Mouse (Mus musculus): ENCODE data around the gene Gm43518. TPM values are rescaled to one million over a fixed set of nuclear protein-coding genes. Genes with fewer than 3 reads are reported as not detected.

Gene Gm43518
- total RNA-seq, 2 experiments from 2014 or later: not detected

DNA sequence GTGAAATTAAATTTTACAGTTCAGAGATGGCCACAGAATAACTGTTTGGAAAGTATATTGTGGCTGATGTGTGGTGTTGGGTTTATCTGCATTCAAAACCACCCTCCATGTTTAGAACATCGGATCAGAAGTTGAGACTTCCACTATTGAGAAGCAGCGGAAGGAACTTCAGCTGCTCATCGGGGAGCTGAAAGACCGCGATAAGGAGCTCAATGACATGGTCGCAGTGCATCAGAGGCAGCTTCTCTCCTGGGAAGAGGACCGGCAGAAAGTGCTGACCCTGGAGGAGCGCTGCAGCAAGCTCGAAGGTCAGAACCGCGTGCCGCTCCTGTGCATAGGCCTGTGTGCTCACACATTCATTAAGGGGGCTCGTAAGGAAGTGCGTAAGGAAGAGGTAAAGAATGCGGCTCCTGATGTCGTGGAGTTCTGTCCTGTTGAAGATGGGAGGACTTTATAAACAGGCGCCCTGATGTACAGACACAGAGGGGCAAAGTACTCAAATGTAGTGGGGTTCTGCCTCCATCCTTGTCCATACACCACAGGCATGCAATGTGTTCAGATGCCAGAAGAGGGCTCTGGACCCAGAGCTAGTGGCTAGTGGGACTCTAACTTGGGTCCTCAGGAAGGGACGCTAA, 6.9 kb downstream of the Gm43518 start:
- DNase-seq: no peak

DNA sequence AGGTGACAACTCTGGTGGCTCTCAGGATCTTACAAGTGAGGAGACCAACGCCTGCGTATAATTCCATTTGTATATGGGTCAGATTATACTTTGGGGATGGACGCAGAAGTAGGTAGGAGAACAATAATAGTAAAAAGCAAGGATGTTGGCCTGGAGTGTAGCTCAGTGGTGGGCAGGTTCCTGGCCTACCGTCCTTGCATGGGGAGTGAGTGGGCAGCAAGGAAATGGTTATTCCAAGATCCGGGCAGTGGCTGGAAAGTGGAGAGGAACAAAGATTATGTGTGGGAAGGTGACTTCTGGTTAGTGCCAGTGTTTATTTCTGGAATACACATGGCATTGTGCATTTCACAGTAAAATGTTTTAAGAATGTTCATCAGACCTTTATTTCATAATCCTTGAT, 8.7 kb downstream of the Gm43518 start:
- no peak for DNase-seq

DNA sequence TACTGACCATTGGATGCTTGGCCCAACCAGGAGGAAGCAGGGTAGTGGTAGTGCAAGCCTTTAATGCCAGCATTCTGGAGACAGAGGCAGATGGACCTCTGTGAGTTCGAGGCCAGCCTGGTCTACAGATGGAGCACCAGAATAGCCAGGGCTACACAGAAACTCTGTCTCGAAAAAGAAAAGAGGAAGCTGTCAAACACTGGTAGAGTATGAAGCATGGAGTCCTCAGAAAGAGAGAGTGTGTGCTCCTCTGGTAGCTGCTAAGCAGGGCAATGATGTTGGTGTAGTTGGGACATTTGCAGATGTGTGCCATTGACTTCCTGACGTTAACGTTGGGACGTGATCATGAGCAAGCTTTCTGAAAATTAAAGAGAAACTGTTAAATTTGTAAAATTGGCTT, 11.3 kb downstream of the Gm43518 start:
- no peak for DNase-seq

DNA sequence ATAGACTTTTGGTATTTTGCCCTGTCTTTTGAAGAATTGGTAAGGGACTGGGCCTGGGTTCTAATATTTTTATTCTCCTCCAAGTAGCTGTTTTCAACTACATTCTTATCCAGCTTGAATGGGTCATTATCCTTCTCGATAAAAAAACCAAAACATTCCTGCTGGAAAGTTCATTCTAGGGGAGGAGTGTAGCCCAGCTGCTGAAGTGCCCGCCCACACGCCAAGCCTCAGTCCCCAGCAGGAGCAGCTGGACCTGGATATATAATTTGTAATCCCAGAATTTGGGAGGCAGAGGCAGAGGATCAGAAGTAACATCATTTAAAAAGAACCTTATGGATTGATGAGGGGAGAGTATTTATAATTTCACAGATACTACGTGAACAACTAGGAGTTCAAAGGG, 19.3 kb downstream of the Gm43518 start:
- DNase-seq: no peak

DNA sequence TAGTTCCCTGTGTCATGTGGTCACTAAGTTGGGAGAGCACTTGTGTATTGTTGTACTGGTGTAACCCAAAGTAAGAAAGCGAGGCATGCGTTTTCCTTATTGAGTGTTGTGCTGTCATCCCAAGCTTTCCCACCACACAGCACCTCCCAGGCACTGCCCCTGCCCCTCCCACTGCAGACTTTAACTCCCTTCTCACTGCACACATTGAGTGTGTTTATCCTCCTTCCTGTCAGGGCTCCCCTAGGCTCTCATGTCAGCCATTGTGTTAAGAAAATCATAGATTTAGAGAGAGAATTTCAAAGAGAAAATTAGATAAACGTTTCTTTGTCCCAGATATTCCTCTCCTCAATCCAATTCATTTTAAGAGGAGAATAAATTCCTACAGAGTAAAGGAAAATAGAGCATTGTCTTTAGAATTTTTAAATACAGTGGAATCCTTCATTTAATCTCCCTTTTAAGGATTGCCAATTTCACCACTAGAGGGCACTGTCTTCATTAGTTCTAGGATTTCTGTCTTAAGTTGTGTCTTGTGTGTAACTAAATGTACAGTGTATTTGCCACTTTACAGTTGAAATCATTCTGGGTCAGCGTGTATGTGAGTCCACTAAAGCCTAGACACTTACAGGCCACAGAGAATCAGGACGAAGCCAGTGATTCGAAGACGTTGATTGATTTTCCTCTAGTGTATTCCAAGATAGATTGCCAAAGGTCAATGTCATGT, 20.0 kb downstream of the Gm43518 start:
- no peak for DNase-seq

DNA sequence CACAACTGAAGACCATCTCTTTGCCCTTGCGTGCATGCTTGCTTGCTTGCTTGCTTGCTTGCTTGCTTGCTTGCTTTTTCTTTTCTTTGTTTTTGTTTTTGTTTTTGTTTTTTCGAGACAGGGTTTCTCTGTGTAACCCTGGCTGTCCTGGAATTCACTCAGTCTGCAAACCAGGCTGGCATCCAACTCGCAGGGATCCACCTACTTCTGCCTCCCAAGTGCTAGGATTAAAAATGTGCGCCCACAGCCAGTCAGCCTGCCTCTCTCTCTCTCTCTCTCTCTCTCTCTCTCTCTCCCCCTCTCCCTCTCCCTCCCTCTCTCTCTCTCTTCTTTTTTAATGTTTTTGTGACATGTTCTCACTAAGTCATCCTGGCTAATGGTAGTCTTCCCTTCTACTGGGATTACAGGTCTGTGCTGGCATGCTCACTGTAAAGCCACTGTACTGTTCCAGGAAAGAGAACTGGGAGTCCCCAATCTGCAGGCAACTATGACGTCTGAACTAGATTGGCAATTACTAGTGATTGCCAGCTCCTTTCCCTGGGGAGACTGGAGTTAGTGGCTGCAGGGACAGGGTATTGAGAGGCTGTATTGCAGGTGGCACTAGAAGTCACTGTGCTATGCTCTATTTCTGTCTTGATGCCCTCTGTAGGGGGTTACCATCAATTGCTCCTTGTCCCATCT, 25.3 kb downstream of the Gm43518 start:
- DNase-seq: no peak

DNA sequence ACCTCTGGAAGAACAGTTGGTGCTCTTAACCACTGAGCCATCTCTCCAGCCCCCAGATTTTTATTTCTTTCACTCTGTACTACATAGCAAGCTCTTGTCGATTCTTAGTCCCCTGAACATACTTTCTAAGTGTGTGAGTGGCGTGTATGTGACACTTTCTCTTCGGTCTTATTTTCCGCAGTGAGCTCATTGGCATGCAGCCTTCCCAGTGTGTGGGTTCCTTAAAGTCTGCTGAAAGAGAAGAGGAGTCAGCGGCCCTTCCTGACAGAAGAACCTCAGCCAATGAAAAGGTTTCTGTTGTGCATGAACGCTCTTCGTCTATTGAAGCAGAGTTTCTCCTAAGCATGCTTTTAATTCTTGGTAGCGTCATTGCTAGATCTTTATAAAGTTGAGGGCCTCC, 30.0 kb downstream of the Gm43518 start:
- DNase-seq: no peak

DNA sequence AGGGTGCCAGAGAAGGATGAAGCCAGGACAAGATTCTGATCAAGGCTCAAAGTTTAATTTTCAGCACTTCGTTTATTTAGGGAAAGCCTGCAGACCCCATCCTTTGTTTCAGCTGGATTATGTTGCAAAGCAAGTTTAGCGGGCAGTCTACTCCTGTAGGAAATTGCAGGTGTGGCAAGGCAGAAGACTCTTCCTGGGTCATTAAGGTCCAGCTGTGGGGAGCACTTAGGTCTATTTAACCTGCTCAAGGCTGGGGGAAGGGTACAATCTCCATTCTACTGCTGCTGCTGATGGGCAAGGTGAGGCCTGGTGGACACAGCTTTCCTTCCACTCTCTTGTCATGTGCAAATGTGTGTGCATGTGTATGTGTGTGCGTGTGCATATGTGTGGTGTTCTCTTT, 31.8 kb downstream of the Gm43518 start:
- DNase-seq: no peak

DNA sequence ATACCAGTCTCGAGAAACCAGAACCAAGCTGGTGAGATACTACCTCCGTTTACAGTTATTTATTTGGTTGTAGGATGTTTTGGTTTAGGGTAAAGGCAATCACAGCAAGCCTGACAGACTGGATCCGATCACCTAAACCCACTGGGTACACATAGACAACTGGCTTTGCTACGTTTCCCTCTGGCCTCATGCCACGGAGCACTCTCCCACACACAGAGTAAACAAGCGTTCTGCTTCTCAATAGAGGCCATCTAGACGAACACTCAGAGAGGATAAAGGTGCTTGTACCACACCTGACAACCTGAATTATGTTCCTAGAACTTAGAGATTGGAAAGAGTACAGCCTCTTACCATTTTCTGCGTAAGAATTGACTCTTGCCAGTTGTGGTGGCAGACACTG, 32.9 kb downstream of the Gm43518 start:
- DNase-seq: no peak

DNA sequence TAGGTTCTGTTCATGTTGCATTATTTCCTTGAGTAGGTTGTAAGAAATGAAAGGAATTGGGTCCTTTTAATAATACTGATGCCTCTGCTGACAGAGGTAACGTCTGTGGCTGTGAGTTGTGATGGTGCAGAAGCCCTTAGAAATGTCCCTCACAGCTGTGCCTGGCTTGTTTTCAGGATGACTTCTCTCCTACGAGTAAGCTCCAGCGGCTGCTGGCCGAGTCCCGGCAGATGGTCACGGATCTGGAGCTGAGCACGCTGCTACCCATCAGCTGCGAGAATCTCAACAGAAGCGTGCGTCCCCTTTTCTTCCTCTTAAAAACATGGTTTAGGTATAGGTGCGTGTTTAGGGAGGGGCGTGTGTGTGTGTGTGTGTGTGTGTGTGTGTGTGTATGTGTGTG, 33.8 kb downstream of the Gm43518 start:
- no peak for DNase-seq

DNA sequence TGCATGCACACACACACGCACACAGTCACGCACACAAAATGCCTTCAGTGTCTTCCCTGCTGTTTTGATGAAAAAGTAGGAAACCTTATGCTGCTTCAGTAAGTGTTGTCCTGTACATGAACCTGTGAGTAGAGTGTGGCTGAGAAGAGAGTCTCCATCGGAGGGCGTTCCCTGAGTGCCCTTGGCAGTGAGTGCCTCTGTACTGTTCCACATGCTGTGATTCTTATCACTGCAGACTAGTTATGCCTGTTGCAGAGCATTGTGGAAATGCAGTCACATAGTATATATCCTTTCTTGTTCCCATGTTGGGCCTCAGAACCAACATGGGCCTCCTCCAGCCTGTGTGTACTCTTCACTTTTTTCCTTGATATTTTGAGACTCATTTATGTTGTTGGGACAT, 37.0 kb downstream of the Gm43518 start:
- no peak for DNase-seq

DNA sequence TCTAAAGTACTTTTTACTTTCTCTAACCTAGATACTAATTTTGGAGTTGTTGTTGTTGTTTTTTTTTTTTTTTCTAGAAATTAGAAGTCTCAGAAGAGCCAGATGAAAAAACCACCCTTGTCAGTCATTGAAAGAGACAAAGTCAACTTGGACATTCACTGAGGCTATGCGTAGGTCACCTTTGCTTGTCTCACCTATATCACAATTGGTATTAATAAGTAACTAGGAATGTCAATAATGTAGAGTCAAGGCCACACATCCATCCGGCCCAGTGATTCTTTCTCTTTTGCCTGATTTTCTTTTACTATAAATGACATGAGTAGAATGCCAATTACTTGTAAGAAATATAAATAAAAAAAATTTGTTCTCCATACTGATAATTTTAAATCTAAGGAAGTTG, 39.5 kb downstream of the Gm43518 start:
- DNase-seq: no peak

DNA sequence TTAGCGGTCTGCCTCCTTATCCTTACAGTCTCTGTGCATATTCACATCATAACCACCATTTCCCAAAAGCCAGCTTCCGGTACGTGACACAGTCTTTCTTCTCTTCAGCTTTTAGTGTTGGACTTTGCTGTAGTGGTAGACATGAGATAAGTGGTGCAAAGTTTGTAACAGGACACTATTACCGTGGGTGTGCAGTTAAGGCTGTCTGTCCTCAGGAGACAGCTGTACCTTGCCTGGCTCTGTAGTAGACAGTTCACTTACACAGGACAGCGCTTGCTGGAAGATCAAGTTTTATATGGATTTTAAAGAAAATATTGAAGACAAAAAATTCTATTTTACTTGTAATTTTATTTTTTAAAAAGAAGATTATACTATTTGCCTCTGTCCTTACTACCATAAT, 41.2 kb downstream of the Gm43518 start:
- DNase-seq: no peak

DNA sequence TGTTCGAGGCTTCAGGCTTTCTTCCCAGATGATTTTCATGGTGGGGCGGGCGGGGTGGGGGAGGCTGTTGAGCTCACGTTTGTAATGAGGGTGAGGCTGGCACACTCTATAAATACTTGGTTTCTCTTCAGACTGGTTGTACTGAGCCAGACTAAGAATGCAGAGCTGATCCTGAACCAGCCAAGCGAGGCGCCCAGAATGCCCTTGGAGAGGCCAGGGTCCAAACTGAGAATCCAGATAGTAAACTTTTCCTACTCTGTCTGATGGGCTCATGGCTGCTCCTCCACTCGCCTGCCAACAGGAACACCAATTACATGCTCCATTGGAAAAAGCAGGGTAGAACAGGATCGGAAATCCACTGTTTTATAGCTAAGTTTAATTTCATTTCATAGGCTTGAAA, 42.0 kb downstream of the Gm43518 start:
- no peak for DNase-seq

DNA sequence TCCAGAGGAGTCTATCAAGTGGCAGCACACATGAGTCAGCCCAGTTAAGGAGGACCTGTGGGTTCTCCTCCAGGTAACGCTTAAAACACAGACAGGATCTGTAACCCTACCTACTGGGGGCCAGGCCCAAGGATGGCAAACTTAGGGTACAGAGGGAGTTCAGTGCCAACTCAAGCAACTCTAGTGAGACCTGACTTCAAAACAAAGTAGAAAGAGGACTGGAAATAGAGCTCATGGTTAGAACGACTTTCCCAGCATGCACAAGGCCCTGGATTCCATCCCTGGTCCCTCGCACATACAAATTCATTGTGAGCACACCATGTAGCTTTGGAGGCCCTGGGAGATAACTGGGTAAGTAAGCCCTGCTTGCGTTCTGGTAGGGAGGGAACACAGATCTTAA, 43.4 kb downstream of the Gm43518 start:
- DNase-seq: no peak

DNA sequence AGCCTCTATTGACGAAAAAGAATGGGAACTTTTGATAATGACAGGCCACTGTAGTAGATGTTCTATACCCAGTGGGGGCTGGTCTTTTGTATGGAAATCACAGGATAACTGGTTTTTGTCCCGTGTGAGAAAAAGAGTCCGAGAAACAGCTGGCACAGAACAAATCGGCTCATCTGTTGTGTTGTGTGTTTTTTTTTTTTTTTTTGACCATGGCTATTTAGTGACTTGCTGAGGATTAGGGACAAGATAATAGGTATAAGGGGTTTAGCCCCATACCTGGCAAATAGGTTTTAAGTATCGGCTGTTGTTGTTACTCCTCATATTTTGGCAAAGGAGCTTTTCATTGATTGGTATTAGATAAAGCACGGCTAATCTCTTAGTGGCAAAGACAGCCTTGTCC, 45.2 kb downstream of the Gm43518 start:
- DNase-seq: no peak

DNA sequence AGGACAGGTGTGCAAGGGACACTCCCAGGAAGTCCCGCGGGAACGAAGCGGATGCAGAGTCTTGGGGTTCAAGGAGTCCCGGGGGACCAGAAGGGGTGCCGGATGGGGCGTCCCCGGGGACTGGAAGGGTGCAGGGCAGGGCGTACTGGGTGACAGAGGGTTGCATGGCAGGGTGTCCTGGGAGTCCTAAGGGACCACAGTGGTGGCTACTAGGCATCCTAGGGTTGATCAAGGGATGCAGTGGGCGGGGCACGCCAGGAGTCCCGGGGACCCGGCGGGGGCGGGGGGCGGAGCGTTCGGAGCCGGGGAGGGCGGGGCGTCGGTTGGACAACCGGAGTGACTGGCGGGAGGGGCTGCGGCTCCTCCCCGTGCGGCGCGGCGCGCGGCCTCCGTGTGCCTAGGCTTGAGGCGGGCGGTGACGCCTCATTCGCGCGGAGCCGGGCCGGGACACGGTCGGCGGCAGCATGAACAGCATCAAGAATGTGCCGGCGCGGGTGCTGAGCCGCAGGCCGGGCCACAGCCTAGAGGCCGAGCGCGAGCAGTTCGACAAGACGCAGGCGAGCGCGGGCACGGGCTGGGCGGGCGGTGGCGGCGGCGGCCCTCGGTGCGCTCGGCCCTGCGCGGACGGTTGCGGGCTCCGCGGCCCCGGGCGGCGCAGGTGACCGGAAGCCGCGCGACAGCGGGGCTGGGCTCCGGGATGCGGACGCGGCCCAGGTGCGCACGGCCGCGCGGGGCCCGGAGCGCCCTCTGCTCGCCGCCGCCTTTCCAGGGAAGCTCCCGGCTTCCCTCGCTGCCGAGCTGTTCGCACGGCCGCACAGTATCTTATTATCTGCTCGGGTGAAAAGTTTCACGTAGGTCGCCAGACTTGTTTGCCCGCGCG, 46.3 kb downstream of the Gm43518 start, which contains the start of gene Hip1r:
Hip1r (plus strand) TSS at position 330 of the 880 bp plus-strand sequence.
- DNase-seq: peak; percentile 81

DNA sequence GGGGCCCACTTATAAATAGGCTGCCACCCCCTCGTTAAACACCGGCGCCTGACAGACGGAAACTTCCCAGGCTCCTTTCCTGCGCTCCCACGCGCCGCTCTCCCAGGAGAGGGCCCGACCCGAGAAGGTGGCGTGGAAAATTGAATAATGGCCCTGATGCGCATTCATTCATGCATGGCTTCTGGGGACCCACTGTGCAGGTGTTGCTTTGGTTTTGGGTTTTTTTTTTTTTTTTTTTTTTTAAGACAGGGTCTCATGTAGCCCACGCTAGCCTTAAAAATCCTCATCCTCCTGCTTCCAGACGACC, 46.9 kb downstream of the Gm43518 start:
- no peak for DNase-seq

DNA sequence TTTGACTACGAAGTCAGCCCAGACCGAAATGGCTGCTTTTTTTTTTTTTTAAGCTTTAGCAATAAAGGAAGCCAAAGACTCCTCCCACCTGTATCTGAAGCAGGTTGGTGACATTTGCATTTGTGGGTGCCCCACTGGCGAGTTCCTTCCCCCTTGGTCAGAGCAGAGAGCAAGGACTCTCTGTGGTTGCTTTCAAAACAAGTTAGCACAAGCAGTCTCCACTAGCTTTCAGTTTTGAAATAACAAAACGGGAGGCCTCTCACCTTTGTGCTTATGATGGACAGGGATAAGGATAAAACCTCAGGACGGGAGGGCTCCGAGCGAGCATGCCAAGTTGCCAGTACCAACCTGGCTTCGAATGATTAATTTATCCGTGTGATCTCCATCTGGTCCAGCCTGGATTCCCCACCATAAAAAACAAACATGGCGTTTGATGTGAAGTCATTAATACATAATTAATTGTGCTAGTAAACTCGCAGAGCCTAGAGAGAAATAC, 47.4 kb downstream of the Gm43518 start:
- no peak for DNase-seq

DNA sequence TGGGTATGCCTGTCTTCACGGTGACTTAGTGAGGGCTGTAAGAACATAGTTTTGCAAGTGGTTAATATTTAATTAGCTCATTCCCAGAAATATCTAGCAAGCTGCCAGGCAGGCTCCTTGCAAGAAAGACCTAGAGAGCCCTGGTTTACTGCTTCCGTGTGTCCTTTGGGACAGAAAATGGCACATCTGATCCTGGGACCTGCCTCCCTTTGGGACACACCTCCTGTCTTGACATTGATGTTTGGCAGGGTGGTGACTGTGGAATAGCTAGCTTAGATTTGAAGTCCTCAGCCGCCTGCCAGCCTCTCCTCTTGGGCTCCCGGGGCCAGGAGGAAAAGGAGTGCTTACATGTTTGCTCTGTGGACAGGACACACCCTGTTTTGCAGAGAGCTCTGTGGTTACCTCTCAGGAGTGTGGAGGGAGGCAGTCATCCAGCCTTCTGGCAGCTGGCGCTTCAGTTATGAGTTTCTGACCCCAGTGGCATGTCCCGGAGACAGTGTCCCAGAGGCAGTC, 48.5 kb downstream of the Gm43518 start:
- no peak for DNase-seq

DNA sequence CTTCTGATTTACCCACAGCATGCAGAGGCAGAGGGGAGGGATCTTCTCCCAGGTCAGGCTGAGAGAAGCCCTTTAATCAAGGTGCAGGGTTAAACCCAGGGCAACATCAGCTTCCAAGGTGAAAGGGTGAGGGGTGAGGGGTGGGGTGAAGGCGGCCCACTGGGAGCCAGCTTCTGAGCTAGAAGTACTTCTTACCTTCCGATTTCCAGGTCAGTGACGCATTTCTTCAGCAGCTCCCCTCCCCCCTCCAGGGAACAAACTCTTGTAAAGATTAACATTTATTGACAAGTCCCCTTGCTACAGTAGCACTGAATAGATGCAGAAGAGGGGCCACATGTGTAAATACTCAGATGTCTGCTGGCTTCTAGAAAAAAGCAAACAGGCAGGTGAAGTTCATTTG, 50.0 kb downstream of the Gm43518 start:
- DNase-seq: no peak

DNA sequence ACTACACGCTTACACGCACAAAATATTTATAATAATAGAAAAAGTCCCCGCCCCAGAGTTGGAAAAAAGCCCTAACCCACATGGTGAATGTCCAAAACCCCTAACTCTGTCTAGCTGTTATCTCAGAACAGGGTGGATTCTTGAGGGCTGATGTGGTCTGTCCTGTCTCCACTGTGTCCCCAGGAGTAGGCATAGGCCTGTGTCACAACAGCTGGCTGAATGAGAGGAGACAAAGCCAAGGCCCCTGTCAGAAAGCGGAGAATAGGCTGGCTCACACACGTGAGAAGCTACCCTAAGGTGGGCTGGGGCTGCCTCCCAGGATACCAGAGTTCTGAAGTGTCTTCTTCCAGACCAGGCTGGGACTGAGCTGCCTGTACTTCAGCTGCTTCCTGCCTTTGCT, 50.9 kb downstream of the Gm43518 start:
- no peak for DNase-seq

Measured in gastrocnemius, postnatal 25 days (tissue).